Mouse (Mus musculus): ENCODE data around the gene Gm10058.
"Not testable (repeated sequence)": the region's sequence is repeated elsewhere in the genome, so short reads cannot be mapped to it uniquely, and the experiment has no call there.

Gm10058 gene

GRCm38 (mm10) chrX:27946785-27947184, at the start of gene Gm10058:
Gm10058 (minus strand) TSS chrX:27946885.
- not testable (repeated sequence) for DNase-seq
